Comparison of ENCODE assay signal across 13 mouse cellular contexts in the genomic region with DNA sequence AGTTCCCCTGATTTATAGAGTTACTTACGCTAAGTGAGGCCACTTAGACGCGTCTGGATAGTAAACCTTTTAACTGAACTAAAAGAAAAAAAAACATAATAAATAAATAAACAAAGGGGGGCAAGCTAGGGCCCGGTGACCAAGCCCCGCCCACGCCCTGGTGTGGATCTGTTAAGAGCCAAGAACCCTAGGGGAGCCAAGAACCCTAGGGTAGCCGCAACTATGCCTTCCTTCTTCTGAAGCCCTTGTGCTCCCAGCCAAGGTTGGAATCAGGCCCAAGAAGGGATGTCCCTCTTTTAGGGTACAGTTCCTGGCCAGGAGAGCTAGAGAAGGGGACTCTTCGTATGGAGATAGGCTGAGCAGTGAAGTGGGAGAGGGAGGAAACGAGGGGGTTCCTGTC.
A peak's percentile ranks its signal among the peaks of the same experiment; 100 is the strongest.
DNase-seq lines count a peak whose midpoint lies in the region; ATAC-seq and TF ChIP-seq lines count a peak whose summit lies in the region.
"Had no signal": no experiment of that assay in that cellular context is flagged by ENCODE, and none has a peak within 500 bp of the region (broad histone marks: within the 10 kb centered on the region; RNA-seq: fewer than 3 reads in every experiment).

No protein-coding gene starts in this region.

- 0 out of 2 replicates have a peak overlapping the region, but pooled peaks have one; percentile 61 for H3K9ac ChIP-seq in heart, embryonic 13.5 days
- no peak overlapping the region for H3K9ac ChIP-seq in limb, embryonic 11.5 days (ENCODE audit: low read length)
- no peak overlapping the region for H3K9ac ChIP-seq in liver, embryonic 12.5 days

- no peak for DNase-seq in heart, postnatal 4 days
- peak; percentile 50 to 65 for DNase-seq in lung, adult 18-20 months
- DNase-seq in lung, postnatal 4 days: no peak
- DNase-seq in limb, embryonic 11.5 days (ENCODE audit: low spot score): peak; percentile 35
- no peak for DNase-seq in layer of hippocampus, adult 9-10 months (ENCODE audit: low spot score)
- DNase-seq: cerebellum, adult 18-20 months; gastrocnemius, postnatal 25 days; midbrain, embryonic 14.5 days had no signal

- WGBS in heart, embryonic 13.5 days: 64% methylated on average over 9 of the region's 9 CpGs
- WGBS in limb, embryonic 11.5 days: 24% methylated on average over 9 of the region's 9 CpGs
- 69% methylated on average over 9 of the region's 9 CpGs for WGBS in small intestine, adult 2 months
- WGBS in liver, embryonic 12.5 days (ENCODE audit: insufficient replicate concordance): 61% methylated on average over 9 of the region's 9 CpGs

- H3K4me3 ChIP-seq in heart, embryonic 13.5 days: no peak overlapping the region
- no peak overlapping the region for H3K4me3 ChIP-seq in limb, embryonic 11.5 days (ENCODE audit: low read depth, low read length)
- no peak overlapping the region for H3K4me3 ChIP-seq in small intestine, adult 2 months (ENCODE audit: low read depth, low read length)
- no peak overlapping the region for H3K4me3 ChIP-seq in liver, embryonic 12.5 days
- H3K4me3 ChIP-seq: layer of hippocampus, adult 2 months had no signal

- TF ChIP-seq CTCF in small intestine, adult 2 months (IDR thresholded peaks at IDR 0.05; ENCODE audit: extremely low read depth, insufficient read length, insufficient replicate concordance, low read depth, low read length): no peak

- peaks cover 31% of the 10 kb centered on the region for H3K27me3 ChIP-seq in heart, embryonic 13.5 days (replicated peaks)
- H3K27me3 ChIP-seq in limb, embryonic 11.5 days (ENCODE audit: control insufficient read depth, insufficient read depth, low read length): peaks cover 2% of the 10 kb centered on the region; the same call in 1 of the 2 replicates
- no peaks in the 10 kb centered on the region for H3K27me3 ChIP-seq in small intestine, adult 2 months (ENCODE audit: control insufficient read depth, insufficient read depth, low read length)
- peaks cover 93% of the 10 kb centered on the region for H3K27me3 ChIP-seq in liver, embryonic 12.5 days (replicated peaks)

- ATAC-seq in heart, embryonic 13.5 days (ENCODE audit: extremely low read depth, insufficient number of reproducible peaks, low FRiP score, low TSS enrichment): no peak
- ATAC-seq in limb, embryonic 11.5 days (ENCODE audit: insufficient number of reproducible peaks, low FRiP score, low TSS enrichment, low read depth): no peak
- no peak for ATAC-seq in liver, embryonic 12.5 days
- ATAC-seq: activated CD4-positive, CD25-positive, alpha-beta regulatory T cell, adult 4 months had no signal

- no peak for TF ChIP-seq POLR2A in small intestine, adult 2 months (IDR thresholded peaks at IDR 0.05; ENCODE audit: low read depth, low read length)

- H3K27ac ChIP-seq in heart, embryonic 13.5 days (replicated peaks): peak overlapping the region; percentile 97
- H3K27ac ChIP-seq in limb, embryonic 11.5 days (replicated peaks; ENCODE audit: low read depth, low read length): no peak overlapping the region
- peak overlapping the region; percentile 8; the same call in 1 of the 2 replicates for H3K27ac ChIP-seq in small intestine, adult 2 months (ENCODE audit: insufficient read depth, low read depth, low read length)
- no peak overlapping the region for H3K27ac ChIP-seq in liver, embryonic 12.5 days
- H3K27ac ChIP-seq: layer of hippocampus, adult 2 months had no signal

- H3K4me1 ChIP-seq in heart, embryonic 13.5 days: peaks cover 99% of the 10 kb centered on the region
- peaks cover 75% of the 10 kb centered on the region for H3K4me1 ChIP-seq in limb, embryonic 11.5 days (ENCODE audit: control insufficient read depth, insufficient read depth, low read length)
- H3K4me1 ChIP-seq in small intestine, adult 2 months (ENCODE audit: control insufficient read depth, insufficient read depth, insufficient read length, low read length): peaks cover 4% of the 10 kb centered on the region; the same call in 1 of the 2 replicates
- peaks cover 17% of the 10 kb centered on the region for H3K4me1 ChIP-seq in liver, embryonic 12.5 days

- H3K4me2 ChIP-seq in heart, embryonic 13.5 days: no peak overlapping the region
- no peak overlapping the region for H3K4me2 ChIP-seq in limb, embryonic 11.5 days (ENCODE audit: low read depth, severe bottlenecking)
- no peak overlapping the region for H3K4me2 ChIP-seq in liver, embryonic 12.5 days

- no peaks in the 10 kb centered on the region for H3K36me3 ChIP-seq in heart, embryonic 13.5 days
- H3K36me3 ChIP-seq in limb, embryonic 11.5 days (ENCODE audit: control insufficient read depth, insufficient read depth, low read length): no peaks in the 10 kb centered on the region
- peaks cover 20% of the 10 kb centered on the region for H3K36me3 ChIP-seq in small intestine, adult 2 months (ENCODE audit: control insufficient read depth, insufficient read depth, low read length)
- H3K36me3 ChIP-seq in liver, embryonic 12.5 days: no peaks in the 10 kb centered on the region

- no peaks in the 10 kb centered on the region for H3K9me3 ChIP-seq in heart, embryonic 13.5 days
- H3K9me3 ChIP-seq in limb, embryonic 11.5 days (ENCODE audit: control insufficient read depth, low read length): no peaks in the 10 kb centered on the region
- no peaks in the 10 kb centered on the region for H3K9me3 ChIP-seq in liver, embryonic 12.5 days (replicated peaks)

Comparison
In these comparisons a context has a peak if more than half of its experiments do, and no peak if none do; other contexts are left out.
1. DNase-seq: peak in lung, adult 18-20 months (2 of 2) and limb, embryonic 11.5 days (single experiment); none in heart, postnatal 4 days (single experiment), lung, postnatal 4 days (0 of 2) and layer of hippocampus, adult 9-10 months (single experiment).
2. H3K27ac ChIP-seq: peak in heart, embryonic 13.5 days (single experiment) and small intestine, adult 2 months (single experiment); none in limb, embryonic 11.5 days (single experiment) and liver, embryonic 12.5 days (single experiment).